Mouse (Mus musculus) thymus, adult 2 months (tissue): ENCODE measurements at regions not wholly inside any gene's neighbourhood (a gene's known extent, or its start where the extent isn't known, plus 50 kb on each side); places are given as distances from the start of the nearest gene placed in this dataset.

Experiments used
- DNase-seq: peaks from one replicate; pipeline ENCODE4 v3.0.0; 2021
- H3K27ac ChIP-seq: fragments of 200-500 bp; 2 replicates; pipeline ENCODE4 v1.5.1; 2012; ENCODE audit warnings: low read length, control low read depth; ENCODE audit not compliant: control insufficient read depth, insufficient read depth
- H3K27me3 ChIP-seq: fragments of 200-500 bp; 2 replicates; pipeline ENCODE4 v1.6.1; 2012; ENCODE audit warnings: mild to moderate bottlenecking, low read length, moderate library complexity, mixed read lengths; ENCODE audit not compliant: control insufficient read depth, insufficient read depth
- H3K36me3 ChIP-seq: fragments of 200-500 bp; 2 replicates; pipeline ENCODE4 v1.6.1; 2012; ENCODE audit warnings: mild to moderate bottlenecking, low read length, moderate library complexity; ENCODE audit not compliant: control insufficient read depth, insufficient read depth
- H3K4me1 ChIP-seq: fragments of 200-500 bp; replicated peaks from 2 replicates; pipeline ENCODE4 v1.6.1; 2012; ENCODE audit warnings: low read length; ENCODE audit not compliant: control insufficient read depth, insufficient read depth
- H3K4me3 ChIP-seq: fragments of 200-500 bp; 2 replicates; pipeline ENCODE4 v1.5.1; 2012; ENCODE audit warnings: mild to moderate bottlenecking, low read length, control low read depth, moderate library complexity; ENCODE audit not compliant: control insufficient read depth, insufficient read depth
- CTCF ChIP-seq: fragments of 200-500 bp; IDR thresholded peaks from 2 replicates; pipeline ENCODE4 v1.5.1; 2012; ENCODE audit warnings: mild to moderate bottlenecking, control low read depth, low read length, moderate library complexity, borderline replicate concordance; ENCODE audit not compliant: control insufficient read depth, poor library complexity, insufficient read depth; ENCODE audit errors: extremely low read depth
- POLR2A ChIP-seq: fragments of 200-500 bp; IDR thresholded peaks from 2 replicates; pipeline ENCODE4 v1.6.1; 2012; ENCODE audit warnings: mild to moderate bottlenecking, low read length, control low read depth, moderate library complexity; ENCODE audit not compliant: control insufficient read depth, poor library complexity, insufficient read depth; ENCODE audit errors: extremely low read depth
- WGBS: fragments of 180-500 bp; shearing (Covaris S2); methylation state at CpG from one replicate; pipeline ENCODE4 v1.1.7; 2018; 5-methylcytosine and 5-hydroxymethylcytosine counted together

DNA sequence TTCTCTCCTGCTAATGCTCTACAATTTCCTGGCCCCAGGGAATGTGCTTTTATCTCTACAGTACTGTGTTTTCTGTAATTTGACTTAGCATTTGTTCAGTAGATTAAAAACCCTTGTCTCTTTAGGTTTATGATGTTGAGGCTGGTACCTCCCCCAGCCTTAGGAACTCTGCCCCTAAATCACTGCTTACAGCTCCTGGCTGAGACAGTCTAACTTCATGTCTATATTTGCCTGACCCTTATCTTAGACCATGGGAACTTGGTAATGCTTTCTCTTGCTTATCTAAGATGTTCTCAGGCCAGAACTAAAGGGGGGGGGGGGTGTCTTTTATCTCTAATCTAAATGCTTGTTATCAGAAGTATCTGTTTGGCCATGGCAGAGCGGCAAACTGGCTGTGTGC lies 160.1 kb upstream of the Mmadhc start:
- Histone ChIP-seq H3K36me3 (no peaks in the 10 kb centered on the region), H3K4me1 (no peaks in the 10 kb centered on the region), H3K27ac (no peak overlapping the region), H3K27me3 (no peaks in the 10 kb centered on the region), H3K4me3 (no peak overlapping the region)
- WGBS = 96% methylated on average over 1 of the region's 1 CpGs
- no peak for DNase-seq
- TF ChIP-seq POLR2A = no peak
- TF ChIP-seq CTCF = no peak

GRCm38 (mm10) chr2:50448117-50448516 lies 151.5 kb upstream of the Mmadhc start:
- Histone ChIP-seq H3K4me1 (no peaks in the 10 kb centered on the region), H3K27ac (no peak overlapping the region), H3K4me3 (no peak overlapping the region), H3K27me3 (no peaks in the 10 kb centered on the region), H3K36me3 (no peaks in the 10 kb centered on the region)
- no peak for DNase-seq
- TF ChIP-seq POLR2A (no peak), CTCF (no peak)

DNA sequence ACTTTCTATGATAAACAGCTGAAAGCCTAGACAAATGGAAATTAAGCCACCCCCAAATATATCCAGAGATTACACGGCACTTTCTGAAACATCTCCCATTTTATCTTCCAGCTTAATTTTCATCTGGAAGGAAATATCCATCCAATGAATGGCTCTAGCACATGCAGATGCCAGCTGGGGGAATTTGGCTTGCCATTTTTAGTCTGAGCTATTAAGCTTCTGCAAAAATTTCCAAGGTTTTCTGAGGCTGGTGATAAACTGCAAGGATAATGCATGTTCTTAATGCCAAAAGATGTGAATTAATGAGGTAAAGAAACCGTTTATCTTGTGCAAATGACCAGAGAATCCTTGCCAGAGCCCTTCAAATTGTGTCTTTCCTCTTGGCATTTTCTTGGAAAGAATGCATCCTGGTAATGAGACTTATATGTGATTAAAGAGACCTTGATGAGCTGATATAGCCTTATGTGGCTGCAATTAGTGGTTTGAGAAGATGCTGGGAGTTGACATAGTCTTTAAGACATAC lies 149.4 kb upstream of the Mmadhc start:
- no peak overlapping the region for H3K27ac ChIP-seq

GRCm38 (mm10) chr2:50440333-50440732 lies 143.7 kb upstream of the Mmadhc start:
- H3K4me1 ChIP-seq = no peaks in the 10 kb centered on the region
- DNase-seq = no peak
- TF ChIP-seq CTCF (no peak), POLR2A (no peak)

More for the DNA sequence above, 149.4 kb upstream of the Mmadhc start:
- DNase-seq = no peak
- H3K36me3 ChIP-seq = no peaks in the 10 kb centered on the region
- TF ChIP-seq POLR2A = no peak
- TF ChIP-seq CTCF = no peak
- no peak overlapping the region for H3K4me3 ChIP-seq
- WGBS = 74% methylated on average over 2 of the region's 2 CpGs
- H3K27me3 ChIP-seq = no peaks in the 10 kb centered on the region
- H3K4me1 ChIP-seq = no peaks in the 10 kb centered on the region

DNA sequence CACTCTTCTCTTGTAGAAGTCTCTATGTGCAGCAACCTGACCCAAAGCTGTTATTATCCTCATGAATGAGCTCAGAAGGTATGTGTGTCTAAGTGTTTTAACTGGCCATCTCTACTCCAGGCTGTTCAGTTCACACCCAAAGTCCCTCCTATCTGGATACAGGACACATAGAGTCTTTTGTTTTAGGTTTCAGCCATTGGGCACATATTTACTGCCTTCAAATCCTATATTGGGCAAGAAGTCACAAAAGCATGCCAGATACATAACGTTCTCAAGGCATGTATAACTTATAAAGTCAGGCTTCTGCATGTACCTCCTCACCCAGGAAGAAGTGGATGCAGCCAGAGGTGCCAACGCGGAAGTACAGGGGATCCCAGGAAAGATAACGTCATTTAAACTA lies 136.6 kb upstream of the Mmadhc start:
- Histone ChIP-seq H3K36me3 (no peaks in the 10 kb centered on the region), H3K27ac (no peak overlapping the region), H3K4me1 (no peaks in the 10 kb centered on the region), H3K4me3 (no peak overlapping the region), H3K27me3 (no peaks in the 10 kb centered on the region)
- TF ChIP-seq CTCF = no peak
- TF ChIP-seq POLR2A = no peak
- DNase-seq = no peak
- WGBS = 96% methylated on average over 4 of the region's 4 CpGs

More at GRCm38 (mm10) chr2:50440333-50440732, 143.7 kb upstream of the Mmadhc start:
- no peaks in the 10 kb centered on the region for H3K36me3 ChIP-seq
- H3K4me3 ChIP-seq = no peak overlapping the region
- no peak overlapping the region for H3K27ac ChIP-seq
- no peaks in the 10 kb centered on the region for H3K27me3 ChIP-seq

- H3K36me3 ChIP-seq = no peaks in the 10 kb centered on the region
- H3K27me3 ChIP-seq = no peaks in the 10 kb centered on the region
- H3K27ac ChIP-seq = no peak overlapping the region
- TF ChIP-seq POLR2A (no peak), CTCF (no peak)
- H3K4me1 ChIP-seq = 0 out of 2 replicates have a peak, but pooled peaks cover 4% of the 10 kb centered on the region
- DNase-seq = no peak
- no peak overlapping the region for H3K4me3 ChIP-seq
- WGBS = 98% methylated on average over 3 of the region's 3 CpGs
Observed at GRCm38 (mm10) chr2:50425151-50425550, 128.6 kb upstream of the Mmadhc start.

DNA sequence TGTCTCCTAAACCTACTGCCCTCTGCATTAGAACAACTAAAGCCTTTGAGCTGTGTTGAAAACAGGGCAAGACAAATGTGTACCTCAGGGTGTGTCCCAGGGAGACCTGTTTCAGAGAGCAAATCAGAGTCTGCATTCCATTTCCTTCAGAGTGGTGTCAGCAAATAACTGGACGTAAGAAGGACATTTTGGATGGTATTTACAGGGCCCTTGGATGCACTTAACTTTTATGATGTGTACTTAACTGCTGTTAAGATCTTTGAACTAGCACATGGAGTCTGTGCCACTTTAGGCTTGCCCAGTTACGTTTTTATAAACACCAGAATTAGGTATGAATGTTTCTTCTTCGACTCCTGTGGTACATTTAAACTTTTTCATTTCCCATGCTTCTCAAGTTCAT lies 123.0 kb upstream of the Mmadhc start:
- H3K27ac ChIP-seq = no peak overlapping the region
- no peaks in the 10 kb centered on the region for H3K36me3 ChIP-seq
- no peaks in the 10 kb centered on the region for H3K4me1 ChIP-seq
- DNase-seq = no peak
- no peaks in the 10 kb centered on the region for H3K27me3 ChIP-seq
- no peak overlapping the region for H3K4me3 ChIP-seq
- WGBS = 90% methylated on average over 3 of the region's 3 CpGs
- no peak for TF ChIP-seq POLR2A
- no peak for TF ChIP-seq CTCF
